Mouse (Mus musculus): Measurements from ENCODE around the gene Xpo6.

Gene Xpo6

DNA sequence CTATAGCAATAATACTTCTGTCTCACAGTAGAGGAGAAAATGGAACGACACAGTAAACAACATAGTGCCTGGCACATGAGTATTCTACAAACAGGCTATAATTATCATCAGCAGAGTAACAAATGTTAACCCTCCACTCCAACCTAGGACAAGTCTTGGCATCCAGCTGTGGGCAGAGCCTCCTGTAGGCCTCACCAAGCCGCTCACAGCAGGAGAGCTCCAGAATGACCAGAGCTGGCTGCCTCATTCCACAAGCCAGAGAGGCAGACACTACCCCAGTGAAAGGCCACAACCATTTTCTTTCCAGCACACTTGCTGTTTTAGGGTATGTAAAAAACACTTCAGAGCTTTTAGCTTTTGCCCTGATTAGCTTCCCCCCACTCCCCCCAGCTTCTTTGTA lies 72.6 kb downstream of the Xpo6 start:
- no peak for DNase-seq (ENCODE audit: low read depth, low spot score)

DNA sequence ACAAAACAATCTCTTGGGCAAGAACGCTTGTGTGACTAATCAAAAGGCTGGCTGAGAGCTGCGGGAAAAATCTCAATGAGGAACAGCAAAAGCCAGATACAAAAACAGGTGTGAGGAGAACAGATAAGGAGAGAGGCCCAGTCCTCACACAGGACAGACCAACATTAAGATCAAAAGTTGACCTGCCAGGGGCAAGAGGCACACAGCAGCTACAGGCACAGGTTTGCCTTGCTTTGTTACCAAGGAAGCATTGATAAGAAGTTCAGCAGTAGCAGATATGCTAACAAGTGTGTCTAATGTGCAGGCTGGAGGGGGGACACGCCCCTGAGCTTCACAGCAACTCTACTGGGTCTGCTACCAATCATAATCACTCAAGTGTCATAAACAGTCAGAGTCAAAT lies 73.8 kb downstream of the Xpo6 start:
- no peak for DNase-seq (ENCODE audit: low read depth, low spot score)

DNA sequence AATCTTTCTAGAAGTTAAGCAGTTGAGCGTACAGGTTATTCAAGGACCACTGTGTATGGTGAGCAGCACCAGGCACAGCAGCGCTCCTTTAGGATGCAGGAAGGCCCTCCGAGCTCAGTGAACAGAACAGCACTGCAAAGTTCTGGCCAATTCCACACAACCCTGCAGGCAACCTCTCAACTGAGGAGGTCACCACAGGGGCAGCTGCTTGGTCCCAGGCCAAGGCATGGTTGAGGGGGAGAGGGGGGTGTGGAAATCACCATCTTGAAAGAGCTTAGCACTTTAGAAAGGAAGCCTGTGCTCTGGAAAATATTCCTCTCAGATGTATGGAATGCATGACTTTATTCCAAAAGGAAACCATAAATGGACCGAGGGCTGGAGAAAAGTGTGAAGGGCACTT lies 78.8 kb downstream of the Xpo6 start:
- no peak for DNase-seq (ENCODE audit: low read depth, low spot score)

DNA sequence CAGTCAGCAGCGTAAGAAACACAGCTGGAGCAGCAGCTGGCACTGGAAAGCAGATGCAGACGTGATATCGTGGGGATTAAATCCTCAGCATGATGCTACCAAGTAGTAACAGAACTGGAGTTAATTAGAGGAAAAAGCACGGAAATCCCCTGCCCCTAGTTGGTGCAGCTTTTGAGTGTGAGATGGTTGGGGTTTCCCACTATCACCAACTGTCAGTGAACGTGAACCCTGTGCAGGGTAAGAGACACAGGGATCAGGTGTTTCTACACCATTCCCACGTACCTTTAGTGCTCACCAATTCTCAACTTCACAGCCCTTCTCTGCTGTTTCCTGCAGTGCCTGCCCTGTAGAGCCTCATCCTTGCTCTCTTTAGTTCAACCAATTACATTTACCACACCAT lies 80.5 kb downstream of the Xpo6 start:
- no peak for DNase-seq (ENCODE audit: low read depth, low spot score)

DNA sequence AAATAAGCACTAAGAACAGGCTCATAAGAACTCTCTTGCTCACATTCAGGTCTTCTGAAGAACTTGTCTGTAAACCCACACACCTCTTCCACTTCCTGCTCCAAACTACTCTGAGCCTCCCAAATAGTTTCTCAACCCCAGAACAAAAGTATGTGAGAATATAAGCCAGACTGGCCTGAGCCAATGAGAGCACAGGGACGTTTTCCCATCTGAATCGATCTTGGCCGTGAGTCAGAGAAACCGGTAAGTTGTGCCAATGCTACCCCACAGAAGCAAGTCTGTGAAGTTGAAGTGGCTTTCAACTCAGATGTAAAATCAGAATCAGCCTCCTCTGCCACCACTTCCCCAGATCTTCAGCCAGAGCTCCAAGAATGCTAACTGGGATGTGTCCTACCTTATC lies 87.0 kb downstream of the Xpo6 start:
- DNase-seq (ENCODE audit: low read depth, low spot score), result no peak

DNA sequence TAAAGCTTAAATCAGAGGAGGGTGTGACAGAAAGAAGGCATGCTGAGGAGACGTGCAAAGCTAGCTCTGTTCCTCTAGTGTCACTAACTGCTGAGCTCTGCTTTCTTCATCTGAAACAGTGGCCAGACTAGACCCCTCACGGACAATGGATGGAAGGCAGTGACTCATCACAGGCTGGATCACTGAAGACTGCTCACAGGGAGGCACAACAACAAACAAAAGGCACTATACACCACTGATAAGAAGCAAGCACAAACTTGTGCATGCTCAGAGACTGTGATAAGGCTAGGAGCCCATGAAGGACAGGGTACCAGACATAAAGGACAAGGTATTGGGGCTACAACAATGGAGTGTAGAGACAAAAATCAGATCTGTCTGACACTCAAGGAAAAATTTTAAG lies 89.1 kb downstream of the Xpo6 start:
- DNase-seq (ENCODE audit: low read depth, low spot score), result no peak

DNA sequence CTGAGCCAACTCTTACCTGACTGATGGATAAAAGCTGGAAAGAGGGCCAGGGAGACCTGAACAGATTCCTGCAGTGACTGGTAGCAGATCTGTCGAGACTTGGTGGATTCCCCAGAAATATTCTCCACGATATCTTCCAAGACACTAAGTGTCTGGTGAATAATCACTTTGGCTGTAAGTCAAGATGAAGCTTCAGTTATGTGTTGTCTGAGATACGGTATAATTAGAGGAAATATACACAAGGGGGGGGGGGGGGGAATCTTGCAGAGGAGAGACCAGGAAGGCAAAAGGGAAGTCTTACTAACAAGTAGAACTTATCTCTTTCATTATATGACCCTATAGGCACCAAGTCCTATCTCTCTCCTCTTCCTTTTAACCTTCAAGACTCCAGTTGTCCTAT lies 90.4 kb downstream of the Xpo6 start:
- no peak for DNase-seq (ENCODE audit: low read depth, low spot score)

- no peak for DNase-seq (ENCODE audit: low read depth, low spot score)
Observed at GRCm38 (mm10) chr7:126100440-126100839, 99.9 kb downstream of the Xpo6 start.

GRCm38 (mm10) chr7:126099835-126100234 lies 100.5 kb downstream of the Xpo6 start:
- no peak for DNase-seq (ENCODE audit: low read depth, low spot score)

DNA sequence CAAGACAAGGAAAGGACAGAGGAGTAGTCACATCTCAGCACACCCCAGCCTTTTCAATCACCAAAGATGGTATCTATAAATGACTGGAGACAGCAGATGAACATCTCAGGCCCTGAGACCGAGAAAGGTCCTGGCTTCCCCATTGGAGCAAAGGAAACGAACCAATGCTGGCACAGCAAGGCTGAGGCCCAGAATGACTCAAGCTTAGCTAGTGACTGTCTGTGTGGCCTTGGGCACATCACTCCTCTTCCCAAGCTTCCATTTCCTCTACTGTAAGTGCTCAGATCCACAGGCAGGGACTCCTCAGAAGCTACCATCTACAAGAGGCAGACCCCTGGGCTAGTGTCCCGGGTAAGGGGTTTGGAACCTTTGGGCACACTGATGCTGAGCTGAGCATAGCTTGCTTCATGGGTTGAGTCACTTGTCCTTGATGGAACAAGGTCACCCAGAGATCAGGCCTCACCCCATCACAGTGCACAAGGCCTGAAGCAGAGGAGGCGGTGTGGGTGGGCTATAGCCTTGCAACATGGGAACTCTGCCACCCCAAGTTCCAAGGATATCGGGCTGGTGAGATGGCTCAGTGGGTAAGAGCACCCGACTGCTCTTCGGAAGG lies 101.0 kb downstream of the Xpo6 start:
- DNase-seq (ENCODE audit: low read depth, low spot score), result no peak

GRCm38 (mm10) chr7:126097219-126097915 lies 102.9 kb downstream of the Xpo6 start:
- DNase-seq (ENCODE audit: low read depth, low spot score), result no peak

- no peak for DNase-seq (ENCODE audit: low read depth, low spot score)
Observed at GRCm38 (mm10) chr7:126096596-126096995, 103.7 kb downstream of the Xpo6 start.

- no peak for DNase-seq (ENCODE audit: low read depth, low spot score)
Observed at GRCm38 (mm10) chr7:126094738-126095137, 105.6 kb downstream of the Xpo6 start.

DNA sequence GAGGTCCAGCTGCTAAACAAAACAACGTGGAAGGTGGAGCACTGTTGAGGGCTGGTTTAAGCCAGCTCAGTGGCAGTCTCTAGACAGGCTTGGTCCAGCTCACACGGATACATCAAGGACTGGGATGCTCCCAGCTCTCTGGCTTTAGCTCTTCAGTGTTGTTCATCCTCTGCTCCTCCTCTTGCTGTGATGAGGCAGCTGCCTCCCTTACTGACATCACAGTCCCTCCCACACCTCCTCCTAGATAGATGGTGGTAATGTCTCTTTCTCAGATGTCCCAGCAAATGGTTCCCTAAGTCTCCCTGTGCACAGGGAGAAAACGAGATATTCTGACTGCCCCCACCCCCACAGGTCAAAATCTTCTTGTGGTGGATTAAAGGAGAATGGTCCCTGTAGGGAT lies 107.1 kb downstream of the Xpo6 start:
- DNase-seq (ENCODE audit: low read depth, low spot score), result no peak

GRCm38 (mm10) chr7:126089782-126090181 lies 110.5 kb downstream of the Xpo6 start:
- peak; percentile 81 for DNase-seq (ENCODE audit: low read depth, low spot score)

- DNase-seq (ENCODE audit: low read depth, low spot score), result no peak
Observed at GRCm38 (mm10) chr7:126088155-126088554, 112.1 kb downstream of the Xpo6 start.

DNA sequence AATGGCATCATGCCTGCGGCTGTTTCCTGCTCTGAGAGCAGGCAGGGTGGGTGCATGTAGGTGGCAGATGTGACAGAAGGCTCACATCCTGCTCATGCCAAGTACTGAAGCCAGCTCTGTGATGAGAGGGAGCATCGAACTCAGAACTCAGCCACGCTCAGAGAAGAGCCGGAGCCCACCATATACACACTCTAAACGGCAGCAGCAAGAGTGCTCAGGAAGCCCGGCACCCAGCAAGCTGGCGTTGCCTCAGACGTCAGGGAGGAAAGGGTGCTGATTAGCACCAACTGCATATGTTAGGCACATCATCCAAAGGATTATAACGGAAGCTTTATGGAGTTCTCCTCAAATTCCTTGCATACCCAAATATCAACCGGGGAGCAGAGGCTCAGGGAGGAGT lies 112.7 kb downstream of the Xpo6 start:
- DNase-seq (ENCODE audit: low read depth, low spot score), result no peak

DNA sequence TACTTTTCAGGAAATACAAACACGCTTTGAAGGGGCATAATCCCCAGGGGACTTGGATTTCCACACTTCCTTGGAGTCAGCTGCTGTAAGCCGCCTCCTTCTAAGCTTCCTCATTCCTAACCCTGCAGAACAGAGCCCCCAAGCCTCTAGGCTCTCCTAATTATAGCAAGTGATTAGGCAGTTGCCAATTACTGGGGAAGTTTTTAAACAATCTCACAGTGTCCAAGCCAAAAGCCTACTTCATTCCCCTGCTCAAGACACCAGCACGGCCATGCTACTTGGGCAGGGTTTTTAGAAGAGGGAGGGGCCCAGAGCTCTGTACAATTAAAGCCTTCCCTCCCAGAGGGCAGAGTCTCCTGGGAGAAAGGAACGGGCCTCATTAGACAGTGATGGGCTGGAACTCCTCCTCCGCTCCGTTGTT lies 114.0 kb downstream of the Xpo6 start:
- DNase-seq (ENCODE audit: low read depth, low spot score), result no peak

- no peak for DNase-seq (ENCODE audit: low read depth, low spot score)
Observed at GRCm38 (mm10) chr7:126085154-126085553, 115.1 kb downstream of the Xpo6 start.

GRCm38 (mm10) chr7:126083980-126084348 lies 116.3 kb downstream of the Xpo6 start:
- no peak for DNase-seq (ENCODE audit: low read depth, low spot score)

DNA sequence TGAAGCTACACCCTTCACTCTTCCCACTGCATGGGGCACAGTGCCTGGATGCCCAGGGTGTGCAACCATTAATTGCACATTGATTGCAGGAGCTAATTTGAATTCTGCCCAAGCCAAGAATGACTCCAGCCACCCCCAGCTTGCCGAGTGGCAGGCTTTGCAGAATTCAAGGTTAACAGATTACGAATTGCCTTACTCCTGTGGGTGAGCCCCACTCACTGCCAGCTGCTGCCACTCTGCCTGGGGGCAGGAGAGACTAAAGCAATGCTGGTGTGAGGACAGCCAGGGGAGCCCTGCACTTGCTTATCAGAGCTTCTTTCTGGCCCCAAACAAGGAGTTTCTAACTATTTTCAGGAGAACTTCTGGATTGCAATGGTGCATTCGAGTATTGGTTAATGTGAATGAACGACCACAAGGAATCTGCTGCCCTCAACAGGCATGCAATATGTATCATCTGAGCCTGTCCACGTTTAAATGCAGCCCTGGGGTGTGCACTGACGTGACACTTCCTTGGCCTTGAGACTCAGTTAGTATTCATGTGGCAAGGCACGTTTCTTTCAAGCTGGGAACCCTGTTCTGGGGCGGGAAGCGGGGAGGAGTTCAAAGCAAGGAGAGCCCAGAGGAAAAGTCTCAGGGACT lies 116.8 kb downstream of the Xpo6 start:
- no peak for DNase-seq (ENCODE audit: low read depth, low spot score)

DNA sequence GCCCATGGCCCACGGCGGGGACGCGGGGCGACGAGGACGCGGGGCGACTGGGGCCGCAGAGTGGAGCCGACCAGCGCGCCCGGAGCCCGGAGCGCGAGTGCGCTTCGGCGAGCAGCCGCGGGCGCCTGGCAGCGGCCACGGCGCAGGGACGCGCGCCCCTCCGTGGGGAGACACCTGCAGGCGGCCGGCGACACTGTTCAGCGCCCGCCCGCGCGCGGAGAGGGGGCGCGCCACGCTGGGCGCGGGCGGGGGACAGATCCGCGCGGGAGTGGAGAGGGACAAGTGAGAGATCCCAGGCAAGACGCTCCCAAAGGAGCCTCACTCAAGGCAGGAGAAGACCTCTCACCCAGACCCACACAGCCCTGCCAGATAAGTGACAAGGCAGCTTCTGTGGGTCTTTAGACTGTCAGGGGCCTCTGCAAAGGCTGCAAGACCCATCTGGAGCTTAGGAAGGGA lies 118.0 kb downstream of the Xpo6 start, which contains the start of gene Gsg1l:
Gene Gsg1l (minus strand): TSS at position 126 of the 456 bp plus-strand sequence.
- peak; percentile 60 for DNase-seq (ENCODE audit: low read depth, low spot score)

DNA sequence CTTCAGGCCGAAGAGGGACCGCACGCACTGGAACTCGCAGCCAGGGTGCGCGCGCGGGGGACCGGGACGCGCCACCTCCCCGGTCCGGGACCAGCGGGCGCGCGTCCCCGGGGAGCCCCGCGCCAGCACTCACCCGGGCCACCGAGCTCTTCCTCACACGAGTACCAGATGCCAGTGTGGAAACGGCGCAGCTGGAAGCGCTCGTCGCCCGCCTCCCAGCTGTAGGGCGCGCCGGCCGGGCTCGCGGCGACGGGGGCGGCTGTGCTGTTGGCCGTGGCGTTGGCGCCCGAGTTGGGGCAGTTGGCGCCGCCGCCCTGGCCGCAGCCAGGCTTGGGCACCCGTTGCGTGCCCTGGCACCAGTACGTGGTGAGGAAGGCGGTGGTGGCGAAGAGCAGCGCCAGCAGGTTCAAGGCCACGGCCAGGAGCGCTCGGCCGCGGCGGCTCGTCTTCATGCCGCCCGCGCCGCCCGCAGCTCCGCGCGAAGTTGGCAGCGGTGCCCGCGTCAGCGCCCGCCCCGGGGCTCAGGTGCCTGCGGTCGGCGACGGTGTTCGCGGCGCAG lies 118.5 kb downstream of the Xpo6 start:
- no peak for DNase-seq (ENCODE audit: low read depth, low spot score)
